Mouse (Mus musculus): ENCODE data around the gene Actn4.

GRCm38 (mm10) chr7:28965346-28965840 lies 3.3 kb upstream of the Actn4 start:
- TF ChIP-seq MYOD1 (IDR thresholded peaks at IDR 0.05; ENCODE audit: control insufficient read depth, insufficient read length, low read depth) = no peak
- no peak for TF ChIP-seq CTCF (IDR thresholded peaks at IDR 0.05; ENCODE audit: control insufficient read depth, insufficient read depth, insufficient read length)
